8 mouse cellular contexts compared by ENCODE assay signal in genomic region chr3:115712808-115713200, GRCm38 (mm10). TPM values are rescaled to one million over a fixed set of nuclear protein-coding genes. Genes with fewer than 3 reads are reported as not detected.
DNase-seq lines count a peak whose midpoint lies in the region; ATAC-seq and TF ChIP-seq lines count a peak whose summit lies in the region.

No protein-coding gene starts in this region.

- WGBS in forebrain, embryonic 15.5 days, result 11% methylated on average over 9 of the region's 9 CpGs

- peak; percentile 32 for DNase-seq in cerebellum, adult 11 months
- peak; percentile 67 for DNase-seq in heart, postnatal 25 days (ENCODE audit: low spot score)
- DNase-seq in layer of hippocampus, adult 18-20 months (ENCODE audit: low spot score in 2 of 2), result peak; percentile 45 to 77
- peak; percentile 80 to 83 for DNase-seq in lung, adult 18-20 months
- peak; percentile 16 to 39 for DNase-seq in thymus, adult 18-20 months

- H3K4me1 ChIP-seq in E14TG2a.4 (replicated peaks; ENCODE audit: low read depth, low read length), result peaks cover 22% of the 10 kb centered on the region
- H3K4me1 ChIP-seq in forebrain, embryonic 15.5 days, result peaks cover 28% of the 10 kb centered on the region

- peaks cover 41% of the 10 kb centered on the region for H3K27me3 ChIP-seq in E14TG2a.4 (ENCODE audit: insufficient read depth, low read length)
- no peaks in the 10 kb centered on the region for H3K27me3 ChIP-seq in forebrain, embryonic 15.5 days

- H3K36me3 ChIP-seq in E14TG2a.4 (ENCODE audit: insufficient read depth, low read length), result no peaks in the 10 kb centered on the region
- H3K36me3 ChIP-seq in forebrain, embryonic 15.5 days, result no peaks in the 10 kb centered on the region

- peak; percentile 90 for TF ChIP-seq CTCF in E14TG2a.4 (conservative IDR thresholded peaks at IDR 0.05; ENCODE audit: low read length)

- 0 out of 2 replicates have a peak, but pooled peaks have one; percentile 2 for ATAC-seq in forebrain, embryonic 15.5 days (replicated peaks)
- peak; percentile 53 for ATAC-seq in neutrophil, adult 5-6 weeks (ENCODE audit: extremely low read depth, insufficient number of reproducible peaks, low FRiP score, poor library complexity, severe bottlenecking)

- intact Hi-C loops in heart, postnatal 25 days (cut with DNase I), result loop anchor here (2.0 to 5.0 kb wide), 5 partner anchors 51 to 264 kb away; no protein-coding TSS in a partner anchor

- H3K9me3 ChIP-seq in E14TG2a.4 (ENCODE audit: low read length), result peaks cover 16% of the 10 kb centered on the region; the same call in 1 of the 2 replicates
- H3K9me3 ChIP-seq in forebrain, embryonic 15.5 days, result no peaks in the 10 kb centered on the region

- H3K4me2 ChIP-seq in forebrain, embryonic 15.5 days (replicated peaks), result peak overlapping the region; percentile 84

- peak overlapping the region; percentile 18 for H3K9ac ChIP-seq in forebrain, embryonic 15.5 days (replicated peaks)

- H3K4me3 ChIP-seq in E14TG2a.4 (replicated peaks; ENCODE audit: low read length), result no peak overlapping the region
- peak overlapping the region; percentile 51 for H3K4me3 ChIP-seq in forebrain, embryonic 15.5 days

- H3K27ac ChIP-seq in forebrain, embryonic 15.5 days (replicated peaks), result peak overlapping the region; percentile 73; the same call in 1 of the 2 replicates

RNA-seq across cellular contexts. Expression of gene S1pr1, which starts 2.1 kb away (rescaled TPM):
- 29.3 TPM in 2 replicates for polyA plus RNA-seq in forebrain, embryonic 15.5 days (2015; fragmentation: Nextera tagmentation; extraction: Ambion mirVana)
- 10 to 100 TPM; 50.5 to 51.0 TPM for total RNA-seq in heart, postnatal 25 days (2021)
- 100 to 1,000 TPM; 112 to 113 TPM for total RNA-seq in layer of hippocampus, adult 18-20 months (2021)
- 149 and 161 TPM in 2 replicates for total RNA-seq in neutrophil, adult 5-6 weeks (2017)

Comparison
In these comparisons a context has a peak if more than half of its experiments do, and no peak if none do; other contexts are left out.
1. DNase-seq: peak in every context shown above with its lines; median percentile 82 in lung, adult 18-20 months; 67 in heart, postnatal 25 days; 61 in layer of hippocampus, adult 18-20 months; 32 in cerebellum, adult 11 months; 28 in thymus, adult 18-20 months.